Mouse (Mus musculus): ENCODE measurements around the gene Oxct2a.
"Not testable (repeated sequence)": the region's sequence is repeated elsewhere in the genome, so short reads cannot be mapped to it uniquely, and the experiment has no call there.

GRCm38 (mm10) chr4:123335244-123335643, 11.8 kb upstream of the Oxct2a start:
- TF ChIP-seq ZNF384 (IDR thresholded peaks at IDR 0.05; ENCODE audit: low read depth, low read length); HCFC1 (IDR thresholded peaks at IDR 0.05; ENCODE audit: low read depth, low read length); ETS1 (conservative IDR thresholded peaks at IDR 0.05; ENCODE audit: low read depth, low read length); RCOR1 (conservative IDR thresholded peaks at IDR 0.05; ENCODE audit: low read depth, low read length); IRF4 (IDR thresholded peaks at IDR 0.05; ENCODE audit: low read depth, low read length); MAZ (IDR thresholded peaks at IDR 0.05; ENCODE audit: low read depth, low read length); EP300 (IDR thresholded peaks at IDR 0.05; ENCODE audit: low read length); POLR2AphosphoS2 (IDR thresholded peaks at IDR 0.05; ENCODE audit: low read depth, low read length); MAFK (IDR thresholded peaks at IDR 0.05; ENCODE audit: insufficient replicate concordance, low read length): not testable (repeated sequence)
